Mouse (Mus musculus): ENCODE measurements around the gene Dhdh.

DNA sequence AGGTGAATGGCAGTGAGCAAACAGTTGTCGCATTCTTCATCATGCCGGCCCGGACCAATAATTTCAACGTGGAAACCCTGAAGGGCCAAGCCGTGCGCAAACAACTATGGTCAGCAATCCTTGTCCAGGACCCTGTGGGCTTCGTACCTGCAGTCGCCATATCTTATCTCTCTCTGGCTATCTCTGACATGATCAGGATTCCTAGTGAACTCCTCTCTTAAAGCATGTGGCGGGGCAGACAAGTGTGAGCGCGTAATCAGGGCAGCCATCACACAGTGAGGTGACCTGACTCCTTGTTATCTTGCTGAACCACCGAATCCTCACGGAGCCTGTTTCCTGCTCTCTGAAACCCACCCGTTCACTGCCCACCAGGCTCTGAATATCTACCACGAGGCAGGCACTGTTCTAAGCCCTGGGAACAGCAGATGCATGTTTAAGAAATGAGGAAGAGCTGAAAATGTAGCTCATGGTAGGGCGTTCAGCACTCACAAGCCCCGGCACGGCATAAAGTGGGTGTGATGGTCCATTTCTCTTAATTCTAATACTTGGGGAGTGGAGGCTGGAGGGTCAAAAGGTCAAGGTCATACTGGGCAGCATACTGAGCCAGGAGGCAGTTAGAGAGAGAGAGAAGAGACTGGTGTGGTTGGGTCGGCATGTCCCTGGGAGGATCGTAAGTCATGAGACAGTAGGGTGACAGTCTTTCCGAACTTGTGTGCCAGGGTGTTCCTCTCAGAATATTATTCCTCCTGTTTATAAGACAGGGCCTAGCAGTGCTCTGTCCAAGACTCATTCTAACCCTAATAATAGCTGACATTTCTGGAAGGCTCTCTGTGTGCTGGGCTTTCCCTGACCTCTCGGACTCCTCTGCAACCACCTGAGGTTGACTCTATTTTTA lies 44.8 kb downstream of the Dhdh start:
- TF ChIP-seq POLR2A (IDR thresholded peaks at IDR 0.05; ENCODE audit: low read depth, low read length) (no peak), CTCF (IDR thresholded peaks at IDR 0.05; ENCODE audit: extremely low read depth, insufficient read length, insufficient replicate concordance, low read depth, low read length) (no peak)
